Mouse (Mus musculus) lung, postnatal 0 days (tissue): Measurements from ENCODE around the gene Dpy19l3.

ENCODE experiments used
- CTCF ChIP-seq: IDR thresholded peaks from 2 replicates; pipeline ENCODE4 v1.5.1; 2016; ENCODE audit warnings: antibody characterized with exemption, mild to moderate bottlenecking
- EP300 ChIP-seq: IDR thresholded peaks from 2 replicates; pipeline ENCODE4 v1.6.1; 2016; ENCODE audit warnings: antibody characterized with exemption, mild to moderate bottlenecking, control low read depth

DNA sequence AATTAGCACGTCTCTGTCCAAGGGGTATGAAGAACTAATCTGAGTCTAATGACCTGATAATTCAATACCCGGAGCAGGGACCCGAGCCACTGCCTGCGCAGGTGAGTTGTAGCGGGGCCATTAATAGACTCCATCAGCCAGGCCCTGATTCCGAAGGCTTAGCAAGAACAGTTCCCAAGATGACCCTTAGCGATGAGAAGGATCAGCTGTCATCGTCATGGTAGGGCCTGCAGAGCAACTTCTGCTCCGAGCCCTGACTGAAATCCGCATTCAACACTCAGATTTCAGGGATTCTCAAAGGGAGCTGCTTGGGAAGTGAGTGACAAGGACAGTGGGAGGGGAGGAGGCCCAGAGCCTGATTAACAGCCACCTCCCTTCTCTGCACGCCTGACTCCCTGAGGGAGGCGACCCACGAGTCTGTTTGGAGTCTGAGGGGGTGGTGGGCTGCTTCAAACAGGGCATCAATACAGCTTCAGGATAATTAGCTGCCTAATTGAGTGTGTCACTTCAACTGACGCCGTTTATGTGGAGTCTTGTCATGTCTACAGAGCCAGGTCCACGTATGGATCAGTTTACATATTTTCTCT, 90.4 kb downstream of the Dpy19l3 start:
- TF ChIP-seq CTCF (no peak), EP300 (no peak)
